29 mouse cellular contexts compared by ENCODE assay signal in the genomic region with DNA sequence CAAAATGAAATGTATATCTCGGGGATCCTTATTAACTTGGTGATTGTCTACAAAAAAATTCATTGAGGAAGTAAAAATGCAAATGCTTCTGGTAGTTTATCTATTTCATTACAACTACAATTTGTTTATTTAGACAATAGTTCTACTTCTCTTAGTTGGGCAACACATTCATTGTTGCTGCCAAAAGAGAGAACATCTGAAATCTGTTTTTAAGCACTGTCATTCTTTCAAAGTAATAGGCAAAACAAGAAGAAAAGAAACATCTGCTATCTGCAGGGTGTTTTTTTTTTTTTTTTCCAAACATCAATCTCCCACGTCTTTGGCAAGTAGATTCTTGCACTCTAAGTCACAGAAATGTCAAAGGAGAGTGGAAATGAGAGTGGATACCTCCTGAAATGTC.
DNase-seq lines count a peak whose midpoint lies in the region; ATAC-seq and TF ChIP-seq lines count a peak whose summit lies in the region.
"Had no signal": no experiment of that assay in that cellular context is flagged by ENCODE, and none has a peak within 500 bp of the region (broad histone marks: within the 10 kb centered on the region; RNA-seq: fewer than 3 reads in every experiment).

No protein-coding gene starts in this region.

- no peak for TF ChIP-seq POLR2A in lung, adult 2 months (IDR thresholded peaks at IDR 0.05; ENCODE audit: borderline replicate concordance, extremely low read depth, low read depth, low read length)

- H3K4me1 ChIP-seq in lung, embryonic 14.5 days (ENCODE audit: insufficient read depth) = no peaks in the 10 kb centered on the region
- no peaks in the 10 kb centered on the region for H3K4me1 ChIP-seq in lung, postnatal 0 days (ENCODE audit: insufficient read depth, low read depth, low read length)
- H3K4me1 ChIP-seq in lung, adult 2 months (ENCODE audit: control insufficient read depth, insufficient read depth, low read length) = no peaks in the 10 kb centered on the region
- H3K4me1 ChIP-seq: embryonic facial prominence, embryonic 13.5 days; embryonic facial prominence, embryonic 15.5 days; forebrain, embryonic 10.5 days; forebrain, embryonic 12.5 days had no signal

- no peak for ATAC-seq in lung, embryonic 14.5 days (ENCODE audit: insufficient read depth)
- ATAC-seq in lung, postnatal 0 days = no peak
- ATAC-seq: activated CD4-positive, CD25-positive, alpha-beta regulatory T cell, adult 4 months; CD4-positive, CD25-positive, alpha-beta regulatory T cell, adult 4 months; forebrain, embryonic 14.5 days; forebrain, embryonic 16.5 days; Patski had no signal

- H3K9ac ChIP-seq in lung, embryonic 14.5 days = no peak overlapping the region
- H3K9ac ChIP-seq in lung, postnatal 0 days (replicated peaks; ENCODE audit: low read depth) = no peak overlapping the region
- H3K9ac ChIP-seq: embryonic facial prominence, embryonic 13.5 days; embryonic facial prominence, embryonic 15.5 days; forebrain, embryonic 12.5 days had no signal

- no peaks in the 10 kb centered on the region for H3K36me3 ChIP-seq in lung, embryonic 14.5 days (ENCODE audit: insufficient read depth)
- H3K36me3 ChIP-seq in lung, postnatal 0 days (ENCODE audit: insufficient read depth, low read length) = no peaks in the 10 kb centered on the region
- H3K36me3 ChIP-seq: embryonic facial prominence, embryonic 13.5 days; embryonic facial prominence, embryonic 15.5 days; forebrain, embryonic 10.5 days; forebrain, embryonic 12.5 days; G1E had no signal

- no peak overlapping the region for H3K4me3 ChIP-seq in lung, embryonic 14.5 days (ENCODE audit: low read depth, low read length)
- H3K4me3 ChIP-seq in lung, postnatal 0 days (ENCODE audit: low read depth, low read length) = no peak overlapping the region
- H3K4me3 ChIP-seq in lung, adult 2 months (replicated peaks; ENCODE audit: extremely low read depth, low read depth, low read length) = no peak overlapping the region
- H3K4me3 ChIP-seq: embryonic facial prominence, embryonic 13.5 days; embryonic facial prominence, embryonic 15.5 days; erythroblast, embryonic 14.5 days; forebrain, embryonic 10.5 days; forebrain, embryonic 12.5 days had no signal

- TF ChIP-seq EP300 in lung, postnatal 0 days (IDR thresholded peaks at IDR 0.05) = no peak

- no peaks in the 10 kb centered on the region for H3K9me3 ChIP-seq in lung, embryonic 14.5 days (ENCODE audit: low read depth, low read length)
- no peaks in the 10 kb centered on the region for H3K9me3 ChIP-seq in lung, postnatal 0 days (ENCODE audit: low read length)
- H3K9me3 ChIP-seq: embryonic facial prominence, embryonic 13.5 days; embryonic facial prominence, embryonic 15.5 days; forebrain, embryonic 10.5 days; forebrain, embryonic 12.5 days had no signal

- WGBS in lung, embryonic 14.5 days = 29% methylated on average over 2 of the region's 2 CpGs
- WGBS in lung, postnatal 0 days = 29% methylated on average over 2 of the region's 2 CpGs
- 30% methylated on average over 2 of the region's 2 CpGs for WGBS in lung, adult 2 months

- no peaks in the 10 kb centered on the region for H3K27me3 ChIP-seq in lung, embryonic 14.5 days (ENCODE audit: insufficient read depth, low read length)
- H3K27me3 ChIP-seq in lung, postnatal 0 days (replicated peaks; ENCODE audit: insufficient read depth, low read length) = no peaks in the 10 kb centered on the region
- H3K27me3 ChIP-seq: CH12.LX; embryonic facial prominence, embryonic 13.5 days; embryonic facial prominence, embryonic 15.5 days; forebrain, embryonic 12.5 days; Patski had no signal

- no peak overlapping the region for H3K27ac ChIP-seq in lung, embryonic 14.5 days (ENCODE audit: low read depth)
- H3K27ac ChIP-seq in lung, postnatal 0 days (ENCODE audit: low read length) = no peak overlapping the region
- H3K27ac ChIP-seq: embryonic facial prominence, embryonic 13.5 days; embryonic facial prominence, embryonic 15.5 days; forebrain, embryonic 10.5 days; forebrain, embryonic 12.5 days had no signal

- peak; percentile 66 for DNase-seq in lung, embryonic 14.5 days
- no peak for DNase-seq in lung, postnatal 10 days
- DNase-seq in lung, postnatal 0 days (ENCODE audit: low spot score) = peak; percentile 75
- DNase-seq in lung, adult 2 months = no peak
- DNase-seq in lung, postnatal 36 days = peak; percentile 4
- DNase-seq in lung, postnatal 4 days = no peak
- DNase-seq: adrenal gland, adult 8-10 months; adrenal gland, postnatal 14 days; adrenal gland, postnatal 36 days; B cell, adult 2 months; cerebellum, adult 11 months; cerebellum, adult 18-20 months; cerebellum, adult 8-10 months; cerebellum, adult 9-11 months; cerebellum, postnatal 14 days; cerebellum, postnatal 36 days; embryo, embryonic 11 days had no signal

- TF ChIP-seq CTCF in lung, embryonic 14.5 days (IDR thresholded peaks at IDR 0.05; ENCODE audit: low read depth) = no peak
- no peak for TF ChIP-seq CTCF in lung, postnatal 0 days (IDR thresholded peaks at IDR 0.05)
- no peak for TF ChIP-seq CTCF in lung, adult 2 months (IDR thresholded peaks at IDR 0.05; ENCODE audit: insufficient read depth, low read length)

- H3K4me2 ChIP-seq in lung, embryonic 14.5 days = no peak overlapping the region
- H3K4me2 ChIP-seq in lung, postnatal 0 days (replicated peaks; ENCODE audit: low read depth, low read length) = no peak overlapping the region
- H3K4me2 ChIP-seq: embryonic facial prominence, embryonic 13.5 days; embryonic facial prominence, embryonic 15.5 days; forebrain, embryonic 12.5 days had no signal

Comparison
In these comparisons a context has a peak if more than half of its experiments do, and no peak if none do; other contexts are left out.
1. DNase-seq: peak in lung, embryonic 14.5 days (single experiment), lung, postnatal 0 days (single experiment) and lung, postnatal 36 days (single experiment); none in lung, postnatal 10 days (single experiment), lung, adult 2 months (single experiment) and lung, postnatal 4 days (0 of 2).